Mouse (Mus musculus): ENCODE measurements around the gene Clock. TPM values are rescaled to one million over a fixed set of nuclear protein-coding genes. Genes with fewer than 3 reads are reported as not detected.

Gene Clock
- polyA plus RNA-seq, 1 experiment from 2014 or later: 13.5 TPM

DNA sequence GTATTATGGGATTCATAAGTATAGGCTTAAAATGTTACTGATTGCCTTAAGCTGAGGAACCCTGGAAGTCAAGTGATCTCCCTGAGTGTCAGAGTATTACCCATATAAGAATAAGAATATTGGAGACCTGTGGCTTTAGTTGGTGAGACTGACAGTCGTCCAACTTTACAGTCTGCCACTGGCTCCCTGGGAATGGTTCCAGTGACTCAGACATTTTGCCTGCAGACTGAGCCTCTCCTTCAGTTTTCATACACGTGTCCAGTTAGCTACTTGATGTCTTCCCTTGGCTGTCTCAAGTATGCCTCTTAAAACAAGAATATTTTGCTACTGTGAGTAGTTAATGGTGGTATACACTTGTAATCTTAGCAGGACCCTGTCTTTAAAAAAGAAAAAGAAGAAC, 3.6 kb upstream of the Clock start:
- no peak for ATAC-seq (ENCODE audit: borderline replicate concordance, extremely low read depth, low FRiP score, low TSS enrichment)
- WGBS: 61% methylated on average over 2 of the region's 2 CpGs

DNA sequence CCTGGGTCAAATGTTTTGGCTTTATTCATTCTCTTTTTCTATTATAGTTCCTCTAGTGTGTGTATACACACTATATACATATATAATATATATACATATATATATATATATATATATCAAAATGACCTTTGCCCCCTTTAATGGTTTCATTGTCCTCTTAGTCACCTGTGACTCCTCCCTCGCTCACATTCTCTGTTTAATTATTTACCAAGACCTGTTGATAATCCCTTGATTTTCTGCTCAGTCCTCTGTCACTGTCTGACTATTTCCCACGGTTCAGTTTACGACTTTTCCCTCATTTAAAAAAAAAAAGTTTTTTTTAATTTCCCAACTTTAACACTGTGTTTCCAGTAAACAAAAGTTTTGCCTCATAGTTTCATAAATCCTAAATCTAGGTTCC, 1.7 kb upstream of the Clock start:
- H3K4me2 ChIP-seq: no peak overlapping the region
- no peaks in the 10 kb centered on the region for H3K36me3 ChIP-seq
- no peak for ATAC-seq (ENCODE audit: borderline replicate concordance, extremely low read depth, low FRiP score, low TSS enrichment)
- no peak overlapping the region for H3K4me3 ChIP-seq
- WGBS: 53% methylated on average over 3 of the region's 3 CpGs
- H3K9ac ChIP-seq: no peak overlapping the region
- peaks cover 21% of the 10 kb centered on the region for H3K4me1 ChIP-seq
- H3K9me3 ChIP-seq: no peaks in the 10 kb centered on the region
- no peak overlapping the region for H3K27ac ChIP-seq
- H3K27me3 ChIP-seq: no peaks in the 10 kb centered on the region

More for the DNA sequence above, 3.6 kb upstream of the Clock start:
- H3K9me3 ChIP-seq: no peaks in the 10 kb centered on the region
- no peaks in the 10 kb centered on the region for H3K27me3 ChIP-seq
- no peak overlapping the region for H3K9ac ChIP-seq
- H3K4me2 ChIP-seq: no peak overlapping the region
- no peak overlapping the region for H3K27ac ChIP-seq
- H3K36me3 ChIP-seq: no peaks in the 10 kb centered on the region
- no peak overlapping the region for H3K4me3 ChIP-seq
- H3K4me1 ChIP-seq: peaks cover 12% of the 10 kb centered on the region

DNA sequence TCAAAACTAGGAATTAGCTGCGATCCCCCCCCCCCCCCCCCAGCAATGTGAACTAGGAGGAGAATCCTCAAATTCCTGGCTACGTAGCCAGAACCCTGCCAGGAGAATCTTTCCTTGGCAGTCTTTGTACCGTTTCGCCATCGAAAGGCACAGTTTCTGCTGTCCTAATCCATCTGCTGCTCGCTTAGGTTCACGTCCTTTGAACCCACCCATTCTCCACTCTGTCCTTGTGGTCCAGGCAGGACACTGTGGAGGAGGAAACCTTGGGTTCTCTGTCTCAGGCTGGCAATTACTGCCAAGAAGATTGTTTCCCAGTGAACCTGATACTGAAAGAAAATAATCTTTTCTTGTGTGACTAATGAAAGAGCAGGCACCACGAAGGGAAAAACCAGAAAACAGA, 1.0 kb upstream of the Clock start:
- Histone ChIP-seq H3K36me3 (no peaks in the 10 kb centered on the region), H3K4me1 (peaks cover 24% of the 10 kb centered on the region), H3K9ac (peak overlapping the region; percentile 95; the same call in 1 of the 2 replicates), H3K27me3 (no peaks in the 10 kb centered on the region), H3K9me3 (no peaks in the 10 kb centered on the region), H3K4me2 (peak overlapping the region; percentile 94), H3K27ac (no peak overlapping the region), H3K4me3 (peak overlapping the region; percentile 100)
- 8% methylated on average over 8 of the region's 8 CpGs for WGBS
- ATAC-seq (ENCODE audit: borderline replicate concordance, extremely low read depth, low FRiP score, low TSS enrichment): no peak

GRCm38 (mm10) chr5:76303745-76304451, 694 bp downstream of the Clock start:
- H3K27ac ChIP-seq: peak overlapping the region; percentile 98
- peak overlapping the region; percentile 100 for H3K4me3 ChIP-seq
- H3K36me3 ChIP-seq: no peaks in the 10 kb centered on the region
- H3K27me3 ChIP-seq: no peaks in the 10 kb centered on the region
- under 1% methylated on average over 61 of the region's 100 CpGs for WGBS
- H3K4me2 ChIP-seq: peak overlapping the region; percentile 94
- peak; percentile 85 for ATAC-seq (ENCODE audit: borderline replicate concordance, extremely low read depth, low FRiP score, low TSS enrichment)
- H3K4me1 ChIP-seq: peaks cover 24% of the 10 kb centered on the region
- H3K9me3 ChIP-seq: no peaks in the 10 kb centered on the region
- peak overlapping the region; percentile 95 for H3K9ac ChIP-seq

DNA sequence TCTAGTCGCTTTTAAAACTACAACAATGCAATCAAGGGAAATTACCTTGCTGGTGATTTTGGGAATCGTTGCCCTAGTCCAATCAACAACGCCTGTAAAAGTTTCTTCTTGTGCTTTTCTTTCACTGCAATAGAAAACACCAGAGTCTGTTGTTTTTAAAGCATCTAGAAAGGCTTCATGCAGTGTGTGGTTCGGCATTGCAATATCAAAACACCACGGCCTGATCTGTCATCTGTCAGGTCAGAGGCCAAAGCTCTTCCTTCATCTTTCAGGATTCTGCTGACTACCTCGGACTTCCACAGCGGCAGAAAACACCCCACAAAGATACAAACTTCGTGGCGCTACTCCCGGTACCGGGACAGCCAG, 1.2 kb downstream of the Clock start:
- peak overlapping the region; percentile 94 for H3K4me2 ChIP-seq
- peaks cover 24% of the 10 kb centered on the region for H3K4me1 ChIP-seq
- H3K9ac ChIP-seq: peak overlapping the region; percentile 95
- no peaks in the 10 kb centered on the region for H3K27me3 ChIP-seq
- peak overlapping the region; percentile 98 for H3K27ac ChIP-seq
- WGBS: 5% methylated on average over 11 of the region's 11 CpGs
- no peak for ATAC-seq (ENCODE audit: borderline replicate concordance, extremely low read depth, low FRiP score, low TSS enrichment)
- no peaks in the 10 kb centered on the region for H3K9me3 ChIP-seq
- H3K36me3 ChIP-seq: no peaks in the 10 kb centered on the region
- H3K4me3 ChIP-seq: peak overlapping the region; percentile 100

DNA sequence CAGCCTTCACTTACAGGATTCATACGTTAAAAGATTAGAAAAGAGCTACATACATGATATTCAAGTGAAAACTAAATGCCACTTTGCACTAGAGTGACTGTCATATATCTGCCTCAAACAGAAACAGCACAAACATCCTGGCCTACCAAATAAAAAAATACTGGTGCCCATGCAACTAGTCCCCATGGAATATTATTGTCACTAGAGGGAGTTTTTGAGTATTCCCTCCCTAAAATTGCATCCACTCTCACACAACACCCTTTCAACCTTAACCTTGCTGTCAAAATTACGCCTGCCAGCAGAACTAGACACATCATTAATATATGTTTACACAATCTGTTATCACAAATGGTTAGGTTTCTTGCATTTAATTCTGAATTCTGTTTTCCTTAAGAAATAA, 2.6 kb downstream of the Clock start:
- ATAC-seq (ENCODE audit: borderline replicate concordance, extremely low read depth, low FRiP score, low TSS enrichment): no peak
- no peak overlapping the region for H3K9ac ChIP-seq
- H3K36me3 ChIP-seq: no peaks in the 10 kb centered on the region
- peaks cover 27% of the 10 kb centered on the region for H3K4me1 ChIP-seq
- H3K27me3 ChIP-seq: no peaks in the 10 kb centered on the region
- no peak overlapping the region for H3K4me3 ChIP-seq
- H3K9me3 ChIP-seq: no peaks in the 10 kb centered on the region
- H3K27ac ChIP-seq: no peak overlapping the region
- no peak overlapping the region for H3K4me2 ChIP-seq
- 75% methylated on average over 2 of the region's 2 CpGs for WGBS

GRCm38 (mm10) chr5:76289234-76289691, 15.3 kb downstream of the Clock start:
- H3K9me3 ChIP-seq: no peaks in the 10 kb centered on the region
- no peak overlapping the region for H3K27ac ChIP-seq
- WGBS: 75% methylated on average over 8 of the region's 8 CpGs
- no peaks in the 10 kb centered on the region for H3K36me3 ChIP-seq
- no peaks in the 10 kb centered on the region for H3K27me3 ChIP-seq
- ATAC-seq (ENCODE audit: borderline replicate concordance, extremely low read depth, low FRiP score, low TSS enrichment): no peak
- H3K4me3 ChIP-seq: no peak overlapping the region
- H3K4me1 ChIP-seq: no peaks in the 10 kb centered on the region
- no peak overlapping the region for H3K9ac ChIP-seq
- no peak overlapping the region for H3K4me2 ChIP-seq

- H3K9me3 ChIP-seq: no peaks in the 10 kb centered on the region
- ATAC-seq (ENCODE audit: borderline replicate concordance, extremely low read depth, low FRiP score, low TSS enrichment): no peak
- no peak overlapping the region for H3K9ac ChIP-seq
- WGBS: 97% methylated on average over 3 of the region's 3 CpGs
- H3K36me3 ChIP-seq: no peaks in the 10 kb centered on the region
- H3K27me3 ChIP-seq: no peaks in the 10 kb centered on the region
- H3K4me3 ChIP-seq: no peak overlapping the region
- H3K4me1 ChIP-seq: no peaks in the 10 kb centered on the region
- H3K27ac ChIP-seq: no peak overlapping the region
- H3K4me2 ChIP-seq: no peak overlapping the region
Observed at GRCm38 (mm10) chr5:76288256-76288655, 16.3 kb downstream of the Clock start.

- H3K9ac ChIP-seq: no peak overlapping the region
- no peak for ATAC-seq (ENCODE audit: borderline replicate concordance, extremely low read depth, low FRiP score, low TSS enrichment)
- no peaks in the 10 kb centered on the region for H3K9me3 ChIP-seq
- H3K36me3 ChIP-seq: no peaks in the 10 kb centered on the region
- H3K27me3 ChIP-seq: no peaks in the 10 kb centered on the region
- H3K4me2 ChIP-seq: no peak overlapping the region
- H3K4me1 ChIP-seq: no peaks in the 10 kb centered on the region
- H3K4me3 ChIP-seq: no peak overlapping the region
- WGBS: 79% methylated on average over 5 of the region's 5 CpGs
- H3K27ac ChIP-seq: no peak overlapping the region
Observed at GRCm38 (mm10) chr5:76287062-76287461, 17.5 kb downstream of the Clock start.

- Histone ChIP-seq H3K27me3 (no peaks in the 10 kb centered on the region), H3K4me2 (no peak overlapping the region), H3K4me3 (no peak overlapping the region), H3K9ac (no peak overlapping the region), H3K27ac (no peak overlapping the region), H3K36me3 (no peaks in the 10 kb centered on the region), H3K9me3 (no peaks in the 10 kb centered on the region), H3K4me1 (no peaks in the 10 kb centered on the region)
- ATAC-seq (ENCODE audit: borderline replicate concordance, extremely low read depth, low FRiP score, low TSS enrichment): no peak
- whole genome bisulfite sequencing: 74% methylated on average over 4 of the region's 4 CpGs
Observed at GRCm38 (mm10) chr5:76285699-76286098, 18.9 kb downstream of the Clock start.

DNA sequence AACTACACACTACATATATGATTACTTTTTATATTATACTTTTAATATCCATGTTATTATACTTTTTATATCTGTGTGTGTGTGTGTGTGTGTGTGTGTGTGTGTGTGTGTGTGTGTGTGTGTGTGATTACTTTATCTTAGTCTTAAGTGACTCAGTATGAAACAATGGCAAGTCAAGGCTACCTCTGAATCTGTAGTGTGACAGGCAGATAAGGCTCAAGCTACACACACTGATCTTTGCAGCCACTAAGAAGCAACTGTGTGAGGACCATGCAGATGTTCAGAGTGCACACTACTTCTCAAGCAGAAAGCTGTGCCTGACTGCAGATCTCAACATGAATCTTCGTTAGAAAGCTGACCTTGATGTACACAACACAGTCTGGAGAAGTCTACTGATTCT, 20.7 kb downstream of the Clock start:
- H3K9me3 ChIP-seq: no peaks in the 10 kb centered on the region
- H3K36me3 ChIP-seq: no peaks in the 10 kb centered on the region
- no peaks in the 10 kb centered on the region for H3K4me1 ChIP-seq
- no peak overlapping the region for H3K4me2 ChIP-seq
- no peak for ATAC-seq (ENCODE audit: borderline replicate concordance, extremely low read depth, low FRiP score, low TSS enrichment)
- H3K27me3 ChIP-seq: no peaks in the 10 kb centered on the region
- no peak overlapping the region for H3K4me3 ChIP-seq
- H3K9ac ChIP-seq: no peak overlapping the region
- no peak overlapping the region for H3K27ac ChIP-seq
- 66% methylated on average over 1 of the region's 1 CpGs for WGBS

DNA sequence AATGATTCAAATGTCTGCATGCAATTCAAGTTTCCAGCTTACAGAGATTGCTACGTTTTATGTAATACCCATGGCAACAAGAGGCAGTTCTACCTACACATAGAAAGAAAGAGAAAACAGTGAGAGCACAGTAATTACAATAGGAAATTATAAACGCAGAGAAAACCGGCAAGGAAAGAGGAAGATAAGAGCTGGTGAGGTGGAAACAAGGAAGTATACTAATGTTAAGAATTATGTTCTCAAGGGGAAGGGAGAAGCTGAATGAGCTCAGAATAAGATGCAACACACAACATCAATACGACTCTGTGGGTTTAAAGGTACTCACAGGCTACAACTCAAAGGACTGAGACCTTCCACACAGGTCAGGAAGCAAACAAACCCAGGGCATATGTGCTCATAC, 29.6 kb downstream of the Clock start:
- 82% methylated on average over 4 of the region's 4 CpGs for WGBS
- H3K9ac ChIP-seq: no peak overlapping the region
- no peak for ATAC-seq (ENCODE audit: borderline replicate concordance, extremely low read depth, low FRiP score, low TSS enrichment)
- H3K4me2 ChIP-seq: no peak overlapping the region
- H3K27ac ChIP-seq: no peak overlapping the region
- no peaks in the 10 kb centered on the region for H3K4me1 ChIP-seq
- no peaks in the 10 kb centered on the region for H3K27me3 ChIP-seq
- no peaks in the 10 kb centered on the region for H3K9me3 ChIP-seq
- no peak overlapping the region for H3K4me3 ChIP-seq
- H3K36me3 ChIP-seq: 0 out of 2 replicates have a peak, but pooled peaks cover 3% of the 10 kb centered on the region

Data from lung, embryonic 15.5 days (tissue).